Mouse (Mus musculus) spleen, adult 2 months (tissue): ENCODE results near the gene Ccdc92.

Source experiments
- CTCF ChIP-seq: fragments of 200-500 bp; IDR thresholded peaks from 2 replicates; pipeline ENCODE4 v1.5.1; 2011; ENCODE audit warnings: mild to moderate bottlenecking, inconsistent platforms; ENCODE audit not compliant: insufficient read depth, insufficient read length, insufficient replicate concordance; ENCODE audit errors: extremely low read depth
- POLR2A ChIP-seq: fragments of 200-500 bp; IDR thresholded peaks from 2 replicates; pipeline ENCODE4 v1.6.1; 2011; ENCODE audit warnings: low read depth, low read length, inconsistent platforms

DNA sequence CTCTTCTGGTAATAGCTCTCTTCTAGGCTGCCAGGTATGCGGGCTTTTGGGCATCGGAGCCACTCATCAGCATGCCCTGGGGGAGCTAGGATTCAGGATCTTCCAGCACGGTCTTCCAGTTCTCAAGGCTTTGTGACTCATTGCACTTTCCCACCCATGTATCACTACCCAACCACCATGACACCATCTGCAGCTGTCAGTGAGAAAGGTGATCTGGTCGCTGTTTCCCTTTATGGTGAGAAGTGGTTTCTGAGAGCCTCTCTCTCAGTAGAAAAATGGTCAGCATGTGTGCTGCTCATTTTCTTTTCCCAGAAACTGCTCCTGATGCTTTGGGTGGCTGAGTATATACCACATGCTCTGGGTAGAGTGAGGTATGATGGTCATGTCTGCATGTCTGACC is 17.0 kb upstream of the Ccdc92 start:
- TF ChIP-seq CTCF: no peak
- TF ChIP-seq POLR2A: no peak
